Mouse (Mus musculus) thymus, postnatal 14 days (tissue): Measurements from ENCODE around the gene B4galt2.
A peak's percentile ranks its signal among the peaks of the same experiment; 100 is the strongest.

Experiments used
- DNase-seq: peaks from one replicate; pipeline ENCODE4 v3.0.0; 2021

Gene B4galt2

DNA sequence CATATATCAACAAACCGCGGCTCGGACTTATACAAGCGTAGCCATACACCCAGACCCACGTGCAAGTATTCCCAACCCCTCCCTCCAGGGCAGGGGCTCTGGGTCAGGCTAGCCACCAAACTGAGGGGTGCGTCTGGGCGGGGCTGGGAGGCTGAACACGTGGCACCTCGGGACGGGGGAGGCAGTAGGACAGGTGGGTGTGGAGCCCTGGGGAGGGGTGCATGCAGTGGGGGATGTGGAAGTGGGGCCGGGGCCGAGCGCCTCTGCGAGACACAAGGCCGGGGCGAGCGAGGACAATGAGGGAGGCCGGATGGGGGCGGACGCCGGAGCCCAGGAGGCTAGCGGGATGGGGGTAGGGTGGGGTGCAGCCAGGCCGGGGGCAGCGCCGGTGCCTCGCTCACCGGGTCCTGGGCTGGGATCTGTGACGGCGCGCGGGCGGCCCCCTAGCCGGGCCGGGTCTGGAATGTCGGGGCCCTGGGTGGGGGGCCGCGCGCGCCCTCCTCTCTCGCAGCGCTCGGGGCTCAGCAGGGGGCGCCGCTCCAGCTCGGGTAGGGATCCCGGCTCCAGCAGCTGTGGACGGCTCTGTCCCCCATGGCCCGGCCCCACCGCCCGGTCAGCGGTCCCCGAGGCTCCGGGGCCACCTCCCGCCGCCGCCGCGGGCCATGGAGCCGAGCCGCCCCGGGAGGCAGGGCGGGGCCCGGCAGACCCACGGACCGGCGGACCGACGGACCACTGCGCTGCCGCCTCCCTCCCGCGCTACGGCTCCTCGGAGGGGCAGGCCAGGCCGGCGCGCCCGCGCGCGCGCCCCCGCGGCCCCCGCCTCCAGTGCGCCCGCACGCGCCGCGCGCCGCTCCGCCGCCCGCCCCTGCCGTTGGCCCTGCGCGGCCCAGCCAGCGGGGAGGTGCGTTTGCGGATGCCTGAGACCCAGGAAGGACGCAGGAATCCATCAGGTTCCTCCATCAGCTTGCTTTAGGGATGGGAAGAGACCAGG lies at the start of gene B4galt2:
Gene B4galt2, minus strand, starts transcription at position 787 of the 991 bp plus-strand sequence.
- peak; percentile 41 for DNase-seq

DNA sequence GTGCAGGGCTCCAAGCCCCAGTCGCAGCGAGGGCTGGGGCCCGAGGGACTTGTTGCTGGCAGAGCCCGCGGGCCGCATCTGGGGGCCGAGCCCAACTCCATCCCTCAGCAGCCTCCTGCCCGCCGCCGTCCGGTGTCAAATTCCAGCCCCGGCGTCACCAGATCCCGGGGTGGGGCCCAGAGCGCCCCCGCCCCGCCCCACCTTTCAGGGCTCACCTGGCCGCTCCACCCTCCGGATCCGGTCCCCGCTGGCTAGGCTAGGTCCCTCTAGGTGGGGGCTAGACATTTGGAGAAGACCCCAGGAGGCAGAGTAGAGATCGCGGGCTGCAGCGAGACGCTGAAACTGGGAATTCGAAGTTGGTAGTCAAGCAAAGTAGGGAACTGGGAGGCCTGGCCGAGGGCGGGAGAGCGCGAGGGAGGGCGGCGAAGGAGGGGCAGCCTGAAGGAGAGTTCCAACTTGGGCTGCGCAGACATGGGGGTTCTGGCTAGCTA lies 46.1 kb upstream of the B4galt2 start, which contains the start of gene Artn:
Gene Artn, minus strand, starts transcription at position 373 of the 491 bp plus-strand sequence.
- no peak for DNase-seq

DNA sequence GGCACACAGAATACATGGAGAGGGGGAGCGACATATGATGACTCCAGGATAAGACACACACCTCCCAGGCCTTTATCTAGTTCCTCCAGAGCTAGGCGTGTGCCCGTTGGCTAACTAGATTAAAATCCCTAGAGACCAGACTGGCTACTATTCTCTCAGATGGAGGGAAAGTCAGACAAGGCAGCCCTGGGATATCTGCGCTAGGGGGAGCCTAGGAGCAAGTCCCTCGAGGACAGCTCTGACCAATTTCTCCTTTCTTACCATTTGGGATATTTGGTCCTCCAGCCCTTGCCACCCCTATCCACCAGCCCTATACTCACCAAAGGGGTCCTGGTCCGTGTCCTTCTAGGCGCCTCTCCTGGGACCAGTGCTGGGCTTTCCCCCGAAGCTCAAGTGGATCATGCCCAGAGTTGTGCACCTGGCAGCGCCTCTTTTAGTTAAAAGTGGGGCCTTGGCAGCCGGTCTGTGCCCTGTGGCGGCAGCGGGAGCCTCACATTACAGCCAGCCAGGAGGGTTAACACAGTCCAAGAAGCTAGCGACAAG lies 45.5 kb upstream of the B4galt2 start:
- peak; percentile 14 for DNase-seq

- peak; percentile 36 for DNase-seq
These were observed 44.9 kb upstream of the B4galt2 start for GRCm38 (mm10) chr4:117928234-117928633.

- DNase-seq, result peak; percentile 41
These were observed 43.5 kb upstream of the B4galt2 start for GRCm38 (mm10) chr4:117926545-117927482.

DNA sequence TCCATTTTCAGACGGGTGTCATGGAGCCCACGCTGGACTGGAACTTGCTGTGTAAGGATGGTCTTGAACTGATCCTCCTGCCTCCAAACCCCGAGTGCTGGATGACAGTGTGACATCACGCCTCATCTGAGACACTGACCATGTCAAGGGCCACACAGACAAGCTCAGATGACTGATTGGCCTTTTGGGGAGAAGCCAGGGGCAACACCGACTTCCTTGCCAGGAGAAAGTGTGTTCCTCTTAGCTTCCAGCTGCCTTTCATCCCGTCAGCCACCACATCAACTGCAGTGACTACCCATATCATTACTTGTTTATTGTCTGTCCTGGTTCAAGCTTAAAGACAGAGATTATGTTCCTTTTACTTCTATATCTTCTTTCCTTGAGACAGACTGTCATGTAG lies 41.6 kb upstream of the B4galt2 start:
- no peak for DNase-seq

DNA sequence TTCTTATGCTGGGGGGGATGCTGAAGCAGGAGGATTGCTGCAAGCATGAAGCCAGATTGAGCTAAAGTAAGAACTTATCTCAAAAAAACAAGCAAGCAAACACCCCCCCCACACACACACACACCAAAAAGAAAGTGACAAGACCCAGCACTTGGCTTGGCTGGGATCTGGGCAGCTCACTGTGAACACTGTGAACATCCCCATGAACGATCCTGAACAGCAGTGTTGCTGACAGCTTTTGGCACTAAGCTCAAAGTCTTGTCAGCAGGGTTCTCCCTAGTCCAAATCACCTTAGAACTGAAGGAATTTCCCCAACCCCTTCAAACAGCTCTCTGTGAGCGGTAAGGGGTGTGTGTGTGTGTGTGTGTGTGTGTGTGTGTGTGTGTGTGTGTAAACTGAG lies 40.2 kb upstream of the B4galt2 start:
- no peak for DNase-seq

DNA sequence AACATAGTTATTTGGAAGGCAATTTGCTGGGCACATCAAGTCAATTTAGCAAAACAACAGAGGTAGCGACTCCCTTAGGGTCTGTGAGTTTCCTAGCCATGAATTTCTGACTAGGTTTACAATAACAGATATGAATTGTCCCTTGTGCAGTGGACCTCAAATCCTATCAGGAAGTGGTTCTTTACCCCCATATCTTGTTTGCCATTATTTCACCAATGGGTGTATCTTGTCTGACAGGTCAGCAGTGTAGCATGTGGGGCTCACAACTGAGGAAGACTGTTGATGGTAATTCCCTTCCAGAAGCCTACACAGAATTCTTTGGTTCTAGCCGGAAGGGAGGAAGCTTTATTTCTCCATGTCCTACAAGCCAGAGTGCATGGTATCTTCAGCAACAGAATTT lies 38.1 kb upstream of the B4galt2 start:
- DNase-seq, result no peak

- DNase-seq, result no peak
These were observed 35.5 kb upstream of the B4galt2 start for GRCm38 (mm10) chr4:117918762-117919161.

GRCm38 (mm10) chr4:117918261-117918660 lies 35.0 kb upstream of the B4galt2 start:
- DNase-seq, result no peak

- no peak for DNase-seq
These were observed 34.6 kb upstream of the B4galt2 start for GRCm38 (mm10) chr4:117917847-117918246.

DNA sequence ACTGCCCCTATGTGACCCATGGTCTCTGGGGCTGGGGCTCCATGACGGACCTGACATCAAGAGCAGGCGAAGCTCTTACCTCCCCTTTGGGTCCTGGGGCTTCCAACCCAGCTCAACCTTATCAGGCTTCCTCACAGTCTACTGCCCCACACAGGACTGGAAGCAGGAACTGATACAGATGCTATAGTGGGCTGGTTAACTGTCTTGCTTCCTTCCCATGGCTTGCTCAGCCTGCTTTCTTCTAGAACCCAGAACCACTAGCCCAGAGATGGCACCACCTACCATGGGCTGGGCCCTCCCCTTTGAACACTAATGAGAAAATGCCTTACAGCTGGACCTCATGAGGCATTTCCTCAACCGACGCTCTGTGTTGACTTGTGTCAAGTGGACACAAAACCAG lies 34.1 kb upstream of the B4galt2 start:
- no peak for DNase-seq

- DNase-seq, result no peak
These were observed 33.1 kb upstream of the B4galt2 start for GRCm38 (mm10) chr4:117916386-117916785.

DNA sequence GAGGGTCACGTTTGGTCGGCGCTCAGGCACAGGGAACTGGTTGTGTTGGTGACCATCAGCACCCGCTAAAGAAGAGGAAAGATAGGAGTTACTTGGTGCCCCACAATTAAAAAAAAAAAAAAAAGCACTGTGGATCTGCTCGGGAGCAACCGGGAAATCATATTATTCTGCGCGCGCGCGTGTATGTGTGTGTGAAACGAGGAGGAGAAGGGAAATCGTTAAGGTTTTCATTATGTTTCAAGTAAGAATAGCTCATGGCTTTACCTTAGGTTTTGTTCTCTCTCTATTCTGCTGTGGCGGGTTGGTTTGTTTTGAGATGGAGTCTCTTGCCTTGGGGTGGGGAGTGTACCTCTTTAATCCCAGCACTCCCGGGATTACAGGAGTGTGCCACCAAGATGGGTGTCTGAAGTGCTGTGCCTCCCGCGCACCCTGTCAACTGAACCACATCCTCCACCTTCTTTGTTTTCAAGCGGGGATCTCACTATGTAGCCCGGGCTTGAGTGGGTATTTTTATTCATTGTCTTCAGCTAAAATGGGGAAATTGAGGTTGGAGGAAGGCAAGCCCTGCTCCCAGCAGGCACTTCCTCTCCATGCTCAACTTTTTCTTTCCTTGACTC lies 32.3 kb upstream of the B4galt2 start:
- DNase-seq, result peak; percentile 39

DNA sequence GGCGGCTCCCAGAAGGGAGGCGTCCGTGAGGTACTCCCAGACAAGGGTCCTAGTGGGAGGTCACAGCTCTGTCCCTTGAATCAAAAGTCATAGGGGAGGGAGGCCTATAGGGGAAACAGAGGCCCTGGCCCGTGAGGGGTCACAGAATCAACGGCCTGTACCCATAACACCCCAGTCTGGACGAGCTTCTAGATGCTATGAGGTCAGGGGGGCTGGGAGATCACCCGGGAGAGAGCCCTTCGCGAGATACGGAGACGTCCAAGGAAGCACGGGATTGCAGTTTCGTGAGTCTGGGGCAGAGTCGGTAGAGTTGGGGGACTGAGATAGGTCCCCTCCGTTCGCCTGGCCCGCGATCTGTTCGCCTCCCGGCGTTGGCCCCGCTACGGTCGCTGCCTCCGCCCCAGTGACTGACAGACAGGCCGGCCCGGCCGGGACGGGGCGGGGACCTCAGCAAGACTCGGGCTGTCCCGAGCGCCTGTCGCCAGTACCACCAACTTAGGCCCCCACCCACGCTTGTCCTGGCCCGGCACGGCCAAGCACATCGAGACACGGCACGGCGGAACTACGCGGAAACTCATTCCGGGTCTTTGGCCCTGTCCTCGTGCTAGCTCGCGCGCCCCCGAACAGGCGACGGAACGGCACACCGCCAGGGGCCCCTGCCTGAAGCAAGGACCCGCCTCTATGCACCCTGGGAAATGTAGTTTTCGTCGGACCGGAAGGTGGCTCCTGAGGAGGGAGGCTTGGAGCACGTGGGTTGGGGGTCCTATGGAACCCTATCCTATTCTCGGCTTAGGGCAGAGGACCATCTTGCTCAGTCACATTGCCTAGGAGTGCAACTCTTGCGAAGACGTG lies 31.5 kb upstream of the B4galt2 start, which contains the start of gene Ipo13:
Gene Ipo13, minus strand, starts transcription at position 409 of the 852 bp plus-strand sequence.
- DNase-seq, result peak; percentile 95

- no peak for DNase-seq
These were observed 30.7 kb upstream of the B4galt2 start for GRCm38 (mm10) chr4:117914031-117914430.

- no peak for DNase-seq
These were observed 30.1 kb upstream of the B4galt2 start for GRCm38 (mm10) chr4:117913421-117913820.

DNA sequence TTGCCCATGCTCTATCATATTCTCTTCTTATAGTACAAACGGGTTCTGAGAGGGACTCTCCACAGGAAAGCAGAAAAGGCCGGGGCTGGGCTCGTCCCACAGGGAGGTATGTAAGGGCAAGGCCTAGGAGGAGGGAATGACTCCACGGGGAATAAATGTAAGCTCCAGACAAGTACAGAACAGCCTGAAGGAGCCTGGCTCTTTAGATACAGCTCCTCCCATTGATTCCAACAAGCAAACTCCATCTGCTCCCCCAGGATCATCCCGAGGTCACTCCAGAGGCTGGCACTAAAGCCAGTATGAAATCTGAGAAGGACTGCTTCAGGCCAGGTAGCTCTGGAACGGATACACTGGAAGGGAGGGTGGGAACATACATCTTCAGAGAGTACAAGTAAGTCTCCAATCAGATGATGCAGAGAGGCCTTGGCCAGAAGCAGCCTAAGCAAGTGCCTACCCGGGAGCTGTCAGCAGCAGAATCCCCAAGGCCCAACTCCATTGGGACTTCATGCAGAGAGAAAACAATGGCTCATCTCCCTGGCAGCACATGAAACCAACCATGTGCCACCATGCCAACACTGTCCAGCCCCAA lies 29.5 kb upstream of the B4galt2 start:
- no peak for DNase-seq

GRCm38 (mm10) chr4:117912131-117912561 lies 28.9 kb upstream of the B4galt2 start:
- DNase-seq, result no peak

DNA sequence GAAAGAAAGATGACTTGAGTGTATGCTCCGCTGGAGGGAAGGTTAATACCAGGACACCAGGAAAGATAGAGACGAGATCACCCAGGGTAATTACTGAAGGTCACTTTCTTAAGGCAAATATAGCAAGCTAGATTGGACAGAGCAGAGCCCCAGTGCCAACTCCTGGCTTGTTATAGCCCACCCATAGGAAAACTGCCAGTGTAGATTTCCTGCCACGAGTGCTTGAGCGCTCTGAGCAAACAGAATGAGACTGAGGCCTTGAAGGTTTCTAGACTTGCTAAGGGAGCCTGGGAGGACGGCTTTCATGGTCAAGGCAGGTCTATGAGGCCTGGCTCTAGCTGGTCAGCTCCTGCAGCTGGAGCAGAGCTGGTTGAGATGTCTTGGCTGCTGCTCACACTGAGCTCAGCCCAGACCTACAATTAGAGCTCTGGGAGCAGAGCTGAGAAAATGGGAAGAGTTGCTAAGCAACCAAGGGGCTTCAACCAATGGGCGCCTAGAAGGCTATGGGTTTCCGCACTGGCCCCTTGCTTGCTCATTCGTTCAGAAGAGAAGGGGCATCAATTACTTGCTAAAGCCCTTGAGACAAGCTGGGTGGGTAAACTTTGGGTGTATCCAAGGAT lies 25.7 kb upstream of the B4galt2 start:
- no peak for DNase-seq
